Mouse (Mus musculus) intestine, embryonic 16.5 days (tissue): Measurements from ENCODE around the gene Gm21830. TPM values are rescaled to one million over a fixed set of nuclear protein-coding genes. Genes with fewer than 3 reads are reported as not detected.
"Not testable (repeated sequence)": the region's sequence is repeated elsewhere in the genome, so short reads cannot be mapped to it uniquely, and the experiment has no call there.

Source experiments
- ATAC-seq: fragments of 200-750 bp; cut with Nextera tagmentation; 2 replicates; pipeline ENCODE4 v1.8.0; 2017; ENCODE audit warnings: moderate TSS enrichment, moderate library complexity
- H3K27ac ChIP-seq: fragments of 300-500 bp; sonication (generic); 2 replicates; pipeline ENCODE4 v1.5.1; 2014; ENCODE audit warnings: mild to moderate bottlenecking, low read length
- H3K27me3 ChIP-seq: fragments of 300-500 bp; sonication (generic); replicated peaks from 2 replicates; pipeline ENCODE4 v1.6.1; 2014; ENCODE audit warnings: low read length, control low read depth, mixed read lengths; ENCODE audit not compliant: control insufficient read depth, insufficient read depth
- H3K36me3 ChIP-seq: fragments of 300-500 bp; sonication (generic); 2 replicates; pipeline ENCODE4 v1.6.1; 2014; ENCODE audit warnings: low read length, control low read depth; ENCODE audit not compliant: control insufficient read depth, insufficient read depth
- H3K4me1 ChIP-seq: fragments of 300-500 bp; sonication (generic); 2 replicates; pipeline ENCODE4 v1.6.1; 2014; ENCODE audit warnings: low read length, control low read depth, mixed read lengths; ENCODE audit not compliant: control insufficient read depth, insufficient read depth
- H3K4me2 ChIP-seq: fragments of 300-500 bp; sonication (generic); 2 replicates; pipeline ENCODE4 v1.6.1; 2014; ENCODE audit warnings: low read depth, low read length, control low read depth
- H3K4me3 ChIP-seq: fragments of 300-500 bp; sonication (generic); 2 replicates; pipeline ENCODE4 v1.5.1; 2014; ENCODE audit warnings: mild to moderate bottlenecking, low read length
- H3K9ac ChIP-seq: fragments of 300-500 bp; sonication (generic); 2 replicates; pipeline ENCODE4 v1.6.1; 2014; ENCODE audit warnings: low read depth, low read length
- H3K9me3 ChIP-seq: fragments of 300-500 bp; sonication (generic); 2 replicates; pipeline ENCODE4 v1.6.1; 2016; ENCODE audit warnings: low read length, control low read depth; ENCODE audit not compliant: control insufficient read depth
- WGBS: fragments of 180-500 bp; shearing (Covaris S2); extraction: QIAGEN DNeasy Blood & Tissue Kit; methylation state at CpG from one replicate; pipeline ENCODE4 v1.1.7; 2014; 5-methylcytosine and 5-hydroxymethylcytosine counted together
- polyA plus RNA-seq: library from polyadenylated mRNA; unstranded; fragments of >200 nt; fragmentation: Nextera tagmentation; extraction: Ambion mirVana; gene quantifications from 2 replicates; pipeline ENCODE4 v1.2.1, GENCODE M21; 2015

Gene Gm21830
- polyA plus RNA-seq = not detected in 2 replicates

- H3K4me1 ChIP-seq, H3K4me2 ChIP-seq, ATAC-seq, H3K27ac ChIP-seq, H3K9ac ChIP-seq, H3K4me3 ChIP-seq, H3K9me3 ChIP-seq, H3K36me3 ChIP-seq, H3K27me3 ChIP-seq: not testable (repeated sequence)
- no CpG with 5 or more reads among the region's 1 CpGs for WGBS
These were observed at the start of gene Gm21830 for GRCm38 (mm10) chr2:67413425-67413824. TSS of gene Gm21830 (plus strand) at chr2:67413725.

GRCm38 (mm10) chr2:67364506-67364905, 49.0 kb upstream of the Gm21830 start:
- Histone ChIP-seq H3K36me3 (no peaks in the 10 kb centered on the region), H3K4me2 (no peak overlapping the region), H3K4me3 (no peak overlapping the region), H3K4me1 (no peaks in the 10 kb centered on the region), H3K27ac (no peak overlapping the region), H3K27me3 (no peaks in the 10 kb centered on the region), H3K9me3 (no peaks in the 10 kb centered on the region), H3K9ac (no peak overlapping the region)
- 72% methylated on average over 2 of the region's 2 CpGs for WGBS
- ATAC-seq = no peak

GRCm38 (mm10) chr2:67378504-67378903, 35.0 kb upstream of the Gm21830 start:
- Histone ChIP-seq H3K9ac (no peak overlapping the region), H3K4me1 (no peaks in the 10 kb centered on the region), H3K4me3 (no peak overlapping the region), H3K9me3 (no peaks in the 10 kb centered on the region), H3K36me3 (no peaks in the 10 kb centered on the region), H3K27me3 (no peaks in the 10 kb centered on the region), H3K4me2 (no peak overlapping the region), H3K27ac (no peak overlapping the region)
- 63% methylated on average over 3 of the region's 3 CpGs for WGBS
- ATAC-seq = no peak

DNA sequence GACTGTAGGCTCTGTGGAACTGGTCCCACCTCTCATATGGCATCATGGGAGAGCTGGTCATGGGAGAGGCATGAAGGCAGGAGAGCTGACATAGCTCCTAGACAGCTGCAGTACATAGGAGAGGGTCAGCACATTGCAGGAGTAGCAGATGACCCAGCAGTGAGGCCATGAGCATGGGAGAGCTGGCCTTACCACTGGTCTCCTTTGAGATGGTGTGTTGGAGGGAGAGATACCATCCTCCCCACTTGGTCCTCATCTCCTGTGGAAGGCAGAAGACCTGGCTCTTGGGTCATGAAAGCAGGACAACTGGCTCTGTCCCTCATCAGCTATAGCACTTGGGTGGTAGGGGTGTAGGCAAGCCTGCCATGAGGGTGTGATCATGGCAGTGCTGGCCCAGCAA, 7.3 kb downstream of the Gm21830 start:
- Histone ChIP-seq H3K27ac (no peak overlapping the region), H3K36me3 (no peaks in the 10 kb centered on the region), H3K4me1 (no peaks in the 10 kb centered on the region), H3K9me3 (no peaks in the 10 kb centered on the region), H3K4me3 (no peak overlapping the region), H3K27me3 (no peaks in the 10 kb centered on the region), H3K9ac (no peak overlapping the region), H3K4me2 (no peak overlapping the region)
- ATAC-seq = no peak

DNA sequence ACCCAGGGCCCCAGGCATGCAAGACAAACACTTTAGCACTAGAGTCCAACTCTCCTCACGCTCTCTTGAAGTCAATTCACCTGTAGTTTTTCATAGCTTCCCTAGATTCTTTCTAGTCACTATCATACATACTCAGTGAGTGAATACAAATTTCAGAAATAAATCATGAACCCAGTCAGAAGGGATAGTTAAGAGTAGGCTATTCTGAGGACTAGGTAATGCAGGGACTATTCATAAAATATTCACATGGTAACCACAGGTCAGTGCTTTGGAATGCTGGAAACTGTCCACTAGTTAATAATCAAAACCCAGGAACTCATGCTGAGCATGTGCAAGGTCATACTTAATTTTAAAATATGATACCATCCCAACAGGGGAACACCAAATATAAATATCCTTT, 9.3 kb downstream of the Gm21830 start:
- no peak overlapping the region for H3K27ac ChIP-seq
- no peak overlapping the region for H3K4me3 ChIP-seq
- no peaks in the 10 kb centered on the region for H3K27me3 ChIP-seq
- WGBS = 95% methylated on average over 1 of the region's 1 CpGs
- no peaks in the 10 kb centered on the region for H3K4me1 ChIP-seq
- no peaks in the 10 kb centered on the region for H3K36me3 ChIP-seq
- H3K9ac ChIP-seq = no peak overlapping the region
- no peak for ATAC-seq
- no peaks in the 10 kb centered on the region for H3K9me3 ChIP-seq
- H3K4me2 ChIP-seq = no peak overlapping the region

GRCm38 (mm10) chr2:67433081-67433480, 19.6 kb downstream of the Gm21830 start, which contains the start of gene Gm26727:
TSS of gene Gm26727 (minus strand) at chr2:67433181.
- Histone ChIP-seq H3K4me3 (no peak within 1 kb of the TSS), H3K4me1 (no peaks in the 10 kb centered on the region), H3K36me3 (no peaks in the 10 kb centered on the region), H3K9me3 (no peaks in the 10 kb centered on the region), H3K27ac (no peak within 1 kb of the TSS), H3K27me3 (no peaks in the 10 kb centered on the region), H3K4me2 (no peak within 1 kb of the TSS), H3K9ac (no peak within 1 kb of the TSS)
- no peak for ATAC-seq
- WGBS = 55% methylated on average over 2 of the region's 2 CpGs

DNA sequence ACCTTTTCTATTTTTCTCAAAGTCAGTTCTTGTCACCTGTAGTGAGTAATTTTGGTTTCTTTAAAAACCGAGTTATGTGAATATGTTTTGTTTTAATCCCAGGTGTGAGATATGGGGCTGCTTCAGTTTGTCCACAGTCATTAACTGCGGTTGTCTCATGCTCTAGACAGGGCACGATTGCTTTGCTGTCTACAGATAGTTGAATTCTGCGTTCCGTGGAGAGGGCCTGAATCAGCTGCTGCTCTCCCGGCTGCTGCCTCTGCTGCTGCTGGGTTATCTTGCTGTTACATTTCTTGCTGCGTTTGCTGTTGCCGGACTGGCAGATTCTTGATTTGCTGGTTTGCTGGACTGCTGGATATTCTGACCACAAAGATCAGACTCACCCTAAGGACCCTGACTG, 24.8 kb downstream of the Gm21830 start:
- Histone ChIP-seq H3K36me3 (no peaks in the 10 kb centered on the region), H3K4me1 (no peaks in the 10 kb centered on the region), H3K27ac (no peak overlapping the region), H3K27me3 (no peaks in the 10 kb centered on the region), H3K4me2 (no peak overlapping the region), H3K9me3 (no peaks in the 10 kb centered on the region), H3K9ac (no peak overlapping the region), H3K4me3 (no peak overlapping the region)
- WGBS = 78% methylated on average over 8 of the region's 8 CpGs
- no peak for ATAC-seq

DNA sequence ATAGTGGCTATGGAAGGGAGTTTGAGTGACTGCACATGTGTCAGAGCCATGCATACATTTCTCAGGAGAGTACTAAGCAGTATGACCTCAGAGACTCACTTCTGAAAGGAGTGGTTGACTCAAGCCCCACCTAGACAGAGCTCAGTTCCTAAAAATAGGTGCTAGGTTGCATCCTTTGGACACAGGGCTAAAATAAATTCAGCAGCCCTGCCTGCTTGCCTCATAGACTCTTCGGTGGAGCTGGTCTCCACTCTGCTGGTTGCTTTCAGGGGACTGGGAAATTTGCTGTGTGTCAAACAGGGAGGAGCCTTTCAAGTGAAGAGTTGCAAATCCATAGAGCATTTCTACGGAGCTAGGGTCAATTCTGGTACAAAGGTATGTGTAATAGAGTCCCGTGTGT, 32.3 kb downstream of the Gm21830 start, which contains the start of gene Xirp2:
Gene Xirp2, plus strand, starts transcription at position 223 of the 400 bp plus-strand sequence.
- Histone ChIP-seq H3K36me3 (no peaks in the 10 kb centered on the region), H3K9ac (no peak within 1 kb of the TSS), H3K4me3 (no peak within 1 kb of the TSS), H3K4me2 (no peak within 1 kb of the TSS), H3K27ac (no peak within 1 kb of the TSS), H3K9me3 (no peaks in the 10 kb centered on the region), H3K27me3 (no peaks in the 10 kb centered on the region), H3K4me1 (no peaks in the 10 kb centered on the region)
- ATAC-seq = no peak
- 63% methylated on average over 3 of the region's 3 CpGs for WGBS

- Histone ChIP-seq H3K9ac (no peak overlapping the region), H3K36me3 (no peaks in the 10 kb centered on the region)
- 74% methylated on average over 1 of the region's 1 CpGs for WGBS
These were observed 33.2 kb downstream of the Gm21830 start for GRCm38 (mm10) chr2:67446772-67447171.

GRCm38 (mm10) chr2:67447206-67447605, 33.7 kb downstream of the Gm21830 start:
- H3K9ac ChIP-seq = no peak overlapping the region
- H3K27ac ChIP-seq = no peak overlapping the region
- H3K36me3 ChIP-seq = no peaks in the 10 kb centered on the region
- no peak for ATAC-seq
- no peaks in the 10 kb centered on the region for H3K27me3 ChIP-seq
- H3K4me1 ChIP-seq = no peaks in the 10 kb centered on the region
- no peak overlapping the region for H3K4me2 ChIP-seq
- no peak overlapping the region for H3K4me3 ChIP-seq
- no peaks in the 10 kb centered on the region for H3K9me3 ChIP-seq
- WGBS = 70% methylated on average over 12 of the region's 12 CpGs

More at GRCm38 (mm10) chr2:67446772-67447171, 33.2 kb downstream of the Gm21830 start:
- Histone ChIP-seq H3K4me2 (no peak overlapping the region), H3K27ac (no peak overlapping the region), H3K4me3 (no peak overlapping the region), H3K9me3 (no peaks in the 10 kb centered on the region), H3K4me1 (no peaks in the 10 kb centered on the region), H3K27me3 (no peaks in the 10 kb centered on the region)
- no peak for ATAC-seq
